Mouse (Mus musculus): ENCODE data around the gene Apoc1.

The Apoc1 gene

DNA sequence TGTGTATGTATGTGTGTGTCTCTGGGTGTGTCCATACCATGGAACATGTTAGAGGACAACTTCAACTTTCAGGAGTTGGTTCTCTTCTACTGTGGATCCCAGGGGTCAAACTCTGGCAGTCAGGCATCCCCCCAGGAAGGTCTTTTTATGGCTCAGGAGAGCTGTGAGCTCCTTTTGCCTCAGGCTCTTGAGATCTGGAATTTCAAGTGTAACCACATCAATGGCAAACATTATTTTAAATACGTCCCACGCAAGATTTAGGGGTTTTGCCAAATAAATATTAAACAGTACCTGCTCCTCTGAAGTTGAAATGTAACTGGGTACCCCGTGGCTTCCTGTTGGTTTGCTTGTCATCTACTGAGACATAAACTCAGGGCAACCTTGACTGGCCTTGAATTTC, 9.5 kb downstream of the Apoc1 start:
- DNase-seq, result no peak

DNA sequence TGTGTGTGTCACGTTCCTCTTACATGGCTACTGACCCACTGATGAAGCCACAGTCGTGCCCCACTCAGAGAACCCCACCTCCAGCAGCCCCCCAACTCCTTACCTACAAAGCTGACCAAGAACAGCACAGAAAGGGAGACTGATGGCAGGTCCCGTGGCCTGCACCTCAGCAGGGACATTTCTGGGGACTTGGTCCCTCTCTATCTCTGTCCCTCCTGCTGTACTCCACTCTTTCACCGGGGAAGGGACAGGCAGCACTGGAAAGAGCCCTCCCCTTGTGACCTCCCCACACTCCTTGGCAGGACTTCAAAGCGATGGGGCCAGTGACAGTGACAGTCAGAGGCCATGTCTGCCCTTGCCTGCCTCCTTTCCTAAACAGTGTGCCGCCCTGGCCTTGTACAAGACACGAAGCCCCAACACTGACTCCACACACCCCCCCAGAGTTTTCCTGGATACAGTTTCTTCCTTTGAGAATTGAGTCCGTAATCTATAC, 11.2 kb downstream of the Apoc1 start, which contains the start of the genes Gm44805 and Apoc4:
Gene Gm44805 (minus strand): TSS at position 222 of the 493 bp plus-strand sequence.
Gene Apoc4 (minus strand): TSS at position 278 of the 493 bp plus-strand sequence.
- no peak for DNase-seq

DNA sequence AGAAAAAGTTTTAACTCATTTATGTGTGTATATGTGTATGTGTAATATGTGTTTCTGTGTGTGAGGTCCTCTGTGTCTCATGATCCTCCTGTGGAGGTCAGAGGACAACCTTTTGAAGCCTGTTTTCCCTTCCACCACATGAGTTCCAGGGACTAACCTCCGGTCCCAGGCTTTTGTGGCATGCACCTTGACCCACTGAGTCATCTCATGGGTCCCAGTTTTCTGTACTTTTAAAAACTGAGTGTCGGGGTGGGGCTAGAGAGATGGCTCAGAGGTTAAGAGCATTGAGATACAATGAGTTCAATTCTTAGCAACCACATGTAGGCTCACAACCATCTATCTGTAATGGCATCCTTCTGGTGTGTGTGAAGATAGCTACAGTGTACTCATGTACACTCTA, 11.8 kb downstream of the Apoc1 start:
- no peak for DNase-seq

DNA sequence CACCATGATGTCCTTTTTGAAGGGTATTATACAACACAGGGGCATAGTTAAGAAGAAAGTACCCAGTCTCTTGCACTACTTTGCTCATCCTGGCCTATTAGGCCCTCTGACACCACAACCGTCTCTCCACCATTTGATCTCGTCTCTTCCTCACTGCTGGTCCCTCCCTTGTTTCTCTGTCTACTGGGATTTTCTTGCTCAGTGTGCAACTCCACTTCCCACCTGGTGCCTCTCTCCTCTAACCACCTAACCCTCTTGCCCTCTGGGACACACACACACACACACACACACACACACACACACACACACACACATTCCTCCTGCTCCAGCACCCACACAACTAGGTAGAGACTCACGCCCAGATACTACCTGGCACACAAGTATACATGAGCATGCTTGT, 13.6 kb downstream of the Apoc1 start:
- no peak for DNase-seq

DNA sequence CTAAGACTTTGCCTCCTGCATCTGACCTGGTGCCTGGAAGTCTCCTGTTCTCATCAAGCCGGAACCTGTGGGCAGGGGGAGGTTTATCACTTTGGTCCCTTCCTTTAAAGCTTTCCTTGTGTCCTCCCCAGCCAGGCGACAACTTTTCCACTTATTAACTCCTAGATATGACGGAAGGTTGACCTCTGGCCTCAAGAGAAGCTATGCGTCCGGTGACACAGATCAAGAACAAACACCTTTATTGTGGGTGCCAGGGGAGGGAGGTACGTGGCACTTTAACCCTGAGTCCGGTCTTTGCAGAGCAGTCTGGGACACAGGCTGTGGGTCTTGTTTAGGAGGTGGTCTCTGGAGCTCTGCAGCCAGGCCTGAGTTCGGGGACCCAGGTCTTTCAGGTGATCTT, 14.6 kb downstream of the Apoc1 start, which contains the start of gene Apoc2:
Gene Apoc2 (minus strand): TSS at position 70 of the 400 bp plus-strand sequence.
- DNase-seq, result no peak

DNA sequence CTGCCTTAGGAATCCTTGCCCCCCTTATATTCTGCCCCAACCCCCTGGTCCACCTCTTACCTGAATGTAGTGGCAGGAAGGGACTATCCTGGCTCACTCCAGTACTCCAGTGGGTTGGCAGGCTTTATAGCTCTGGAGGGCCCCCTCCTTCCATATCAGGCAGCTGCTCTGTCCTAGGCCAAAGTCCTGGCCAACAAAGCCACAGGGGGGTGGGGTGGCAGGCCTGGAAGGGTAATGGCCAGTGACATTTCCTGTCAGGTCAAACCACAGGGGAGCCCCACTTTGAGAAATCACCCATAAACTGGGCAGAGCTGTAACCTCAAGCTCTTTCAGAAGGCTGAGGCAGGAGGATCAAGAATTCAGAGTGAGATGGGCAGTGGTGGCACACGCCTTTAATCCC, 15.8 kb downstream of the Apoc1 start:
- no peak for DNase-seq

DNA sequence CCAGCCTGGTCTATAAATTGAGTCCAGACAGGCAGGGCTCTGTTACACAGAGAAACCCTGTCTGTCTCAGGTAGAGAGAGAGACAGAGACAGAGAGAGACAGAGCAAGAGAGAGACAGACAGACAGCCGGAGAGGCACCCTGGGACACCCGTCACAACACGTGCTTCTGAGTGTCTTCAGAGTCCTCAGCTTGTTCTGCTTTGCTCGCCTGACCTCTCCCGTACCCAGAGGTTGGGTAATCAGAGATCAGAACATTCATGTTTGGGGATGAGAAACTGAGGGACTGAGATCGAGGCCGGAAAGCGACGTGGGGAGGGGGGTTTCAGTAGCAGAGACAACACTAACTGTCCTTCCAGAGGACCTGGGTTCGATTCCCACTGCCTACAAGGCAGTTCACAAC, 16.6 kb downstream of the Apoc1 start:
- no peak for DNase-seq

DNA sequence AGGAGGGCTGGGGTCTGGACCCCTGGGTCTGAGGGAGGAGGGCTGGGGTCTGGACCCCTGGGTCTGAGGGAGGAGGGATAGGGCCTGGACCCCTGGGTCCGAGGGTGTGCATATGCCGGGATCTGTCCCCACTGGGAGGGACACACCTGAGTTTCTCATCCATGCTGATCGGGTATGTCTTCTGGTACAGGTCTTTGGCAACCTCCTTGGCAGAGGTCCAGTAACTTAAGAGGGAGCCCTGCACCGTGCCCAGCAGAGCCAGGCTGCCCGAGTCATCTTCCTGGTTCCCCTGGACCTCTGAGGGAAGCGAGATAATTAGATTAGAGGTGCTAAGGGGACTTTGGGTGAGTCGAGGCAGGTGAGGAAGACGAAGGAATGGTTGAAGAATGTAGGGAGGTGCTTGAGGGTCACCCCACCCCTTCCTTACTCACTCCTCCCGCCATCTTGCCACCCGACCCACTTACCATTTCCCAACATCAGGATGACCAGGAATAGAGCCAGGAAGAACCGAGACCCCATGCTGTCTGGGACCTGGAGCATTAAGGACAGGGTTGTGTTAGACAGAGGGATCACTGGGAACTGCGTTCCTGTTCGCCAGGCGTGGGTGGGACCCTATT, 19.3 kb downstream of the Apoc1 start:
- no peak for DNase-seq

DNA sequence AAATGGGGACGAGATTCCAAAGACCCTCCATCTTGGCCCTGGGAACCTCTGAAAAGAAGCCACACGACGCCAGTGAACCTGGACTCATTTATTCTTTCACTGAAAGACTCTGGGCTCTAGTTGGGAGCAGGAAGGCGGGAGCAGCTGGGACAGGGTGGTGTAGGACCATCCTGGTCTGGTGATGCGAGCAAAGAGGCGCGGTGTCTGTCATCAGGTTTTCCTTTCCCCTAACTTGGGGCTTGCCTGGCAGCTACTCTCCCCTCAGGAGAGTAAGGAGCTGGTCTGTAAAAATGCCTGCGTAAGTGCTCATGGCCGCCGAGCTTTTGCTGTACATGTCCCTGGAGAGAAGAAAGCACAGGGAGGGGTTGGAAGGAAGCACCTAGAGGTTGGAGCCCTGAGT, 20.9 kb downstream of the Apoc1 start:
- DNase-seq, result no peak

DNA sequence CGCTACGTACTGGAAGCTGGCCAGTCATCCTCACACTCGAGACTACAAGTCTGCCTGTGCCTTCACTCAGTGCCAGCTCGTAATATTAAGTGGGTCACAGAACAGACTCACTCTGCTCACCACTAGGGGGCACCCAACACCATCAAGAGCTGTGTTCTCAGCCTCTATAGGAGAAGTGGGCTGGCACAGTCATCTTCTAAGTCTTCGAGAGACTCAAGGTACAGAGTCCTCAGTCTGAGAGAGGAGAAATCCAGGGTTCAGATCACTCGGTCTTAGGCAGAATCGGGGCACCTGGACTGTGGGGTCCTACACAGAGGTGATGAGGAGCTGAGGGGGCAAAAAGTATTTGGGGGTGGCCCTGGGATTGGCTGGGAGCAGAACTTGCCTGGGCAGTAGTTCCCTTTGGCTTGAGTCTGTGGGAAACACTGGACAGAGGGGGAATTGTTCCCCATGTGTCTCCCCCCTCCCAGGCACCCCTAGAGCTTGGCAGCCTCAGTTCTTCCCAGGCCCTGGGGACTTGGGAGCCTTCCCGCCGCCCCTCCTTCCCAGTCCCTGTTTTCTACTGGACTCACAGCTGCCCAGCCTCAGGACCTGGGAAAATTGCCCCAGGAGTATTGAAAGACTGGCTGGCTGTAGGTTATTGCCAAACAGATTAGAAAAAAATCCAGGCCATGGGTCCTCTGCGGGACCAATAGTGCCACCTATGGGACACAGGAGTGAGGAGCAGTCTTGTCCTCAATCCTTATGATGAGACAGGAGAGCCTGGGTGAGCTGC, 23.3 kb downstream of the Apoc1 start:
- peak; percentile 94 for DNase-seq

DNA sequence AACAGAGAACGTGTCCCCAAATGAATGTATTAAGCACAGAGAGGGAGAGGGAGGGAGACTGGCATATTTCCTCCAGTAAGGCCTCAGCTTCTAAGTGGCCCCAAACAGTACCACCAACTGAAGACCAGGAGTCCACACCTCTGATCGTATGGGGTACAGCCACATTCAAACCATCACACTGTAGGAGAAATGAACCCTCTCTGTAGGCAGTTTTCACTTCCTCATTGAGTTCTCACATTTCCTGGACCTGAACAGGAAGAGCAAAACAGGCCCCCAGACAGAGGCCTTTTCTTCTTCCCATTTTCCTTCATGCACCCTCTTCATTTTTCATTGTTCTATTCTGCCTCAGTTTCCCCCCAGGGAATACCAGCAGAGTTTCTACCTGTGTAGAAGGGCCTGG, 25.0 kb downstream of the Apoc1 start:
- DNase-seq, result no peak

DNA sequence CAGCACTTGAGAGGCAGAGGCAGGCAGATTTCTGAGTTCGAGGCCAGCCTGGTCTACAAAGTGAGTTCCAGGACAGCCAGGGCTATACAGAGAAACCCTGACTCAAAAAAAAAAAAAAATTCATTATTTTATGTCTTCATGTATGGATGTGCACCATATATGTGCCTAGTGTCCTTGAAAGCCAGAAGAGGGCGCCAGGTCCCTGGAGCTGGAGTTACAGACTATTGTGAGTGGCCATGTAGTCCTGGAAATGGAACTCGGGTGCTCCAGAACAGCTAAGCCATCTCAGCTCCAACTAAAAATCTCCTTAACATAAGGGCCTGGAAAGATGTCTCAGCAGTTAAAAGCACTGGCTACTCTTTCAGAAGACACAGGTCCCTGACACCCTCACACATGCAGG, 25.7 kb downstream of the Apoc1 start:
- DNase-seq, result peak; percentile 23

DNA sequence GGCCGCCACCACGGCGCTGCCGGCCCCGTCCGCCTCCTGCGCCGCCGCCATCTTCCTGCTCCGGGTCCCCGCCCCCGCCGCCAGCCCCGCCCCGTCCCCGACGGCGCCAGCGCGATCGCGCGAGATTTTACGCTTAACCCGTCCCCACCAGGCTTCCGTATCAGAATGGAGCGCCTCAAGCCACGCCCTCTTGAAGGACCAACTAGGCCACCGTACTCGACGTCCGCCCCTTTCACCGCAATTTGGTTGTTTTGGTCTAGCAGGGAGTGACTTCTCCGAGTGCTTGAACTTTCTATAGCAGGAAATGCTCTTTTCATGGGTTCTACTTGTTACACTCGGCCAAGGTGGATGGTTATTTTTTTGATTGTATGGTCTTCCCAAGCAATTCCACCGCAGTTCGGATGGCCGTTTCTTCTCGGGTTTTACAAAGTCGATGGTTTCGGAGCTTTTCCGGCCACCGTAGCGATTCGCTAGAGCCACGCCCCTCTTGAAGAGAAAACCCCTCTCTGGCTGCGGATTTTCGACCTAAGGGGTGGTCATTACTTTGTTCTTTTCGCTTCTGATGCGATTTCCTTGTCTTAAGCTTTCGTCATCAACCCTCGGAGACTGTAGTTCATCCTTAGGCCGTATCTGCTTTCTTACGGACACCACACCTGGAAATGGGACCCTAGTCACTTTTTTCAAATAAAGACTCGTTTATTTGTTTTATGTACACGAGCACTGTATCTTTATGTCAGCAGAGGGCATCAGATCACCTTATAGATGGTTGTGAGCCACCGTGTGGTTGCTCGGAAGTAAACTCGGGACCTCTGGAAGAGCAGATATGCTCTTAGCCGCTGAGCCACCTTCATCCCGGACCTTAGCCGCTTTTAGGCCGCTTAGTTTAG, 27.3 kb downstream of the Apoc1 start, which contains the start of gene Clptm1:
Gene Clptm1 (minus strand): TSS at position 79 of the 887 bp plus-strand sequence.
- peak; percentile 97 for DNase-seq

DNA sequence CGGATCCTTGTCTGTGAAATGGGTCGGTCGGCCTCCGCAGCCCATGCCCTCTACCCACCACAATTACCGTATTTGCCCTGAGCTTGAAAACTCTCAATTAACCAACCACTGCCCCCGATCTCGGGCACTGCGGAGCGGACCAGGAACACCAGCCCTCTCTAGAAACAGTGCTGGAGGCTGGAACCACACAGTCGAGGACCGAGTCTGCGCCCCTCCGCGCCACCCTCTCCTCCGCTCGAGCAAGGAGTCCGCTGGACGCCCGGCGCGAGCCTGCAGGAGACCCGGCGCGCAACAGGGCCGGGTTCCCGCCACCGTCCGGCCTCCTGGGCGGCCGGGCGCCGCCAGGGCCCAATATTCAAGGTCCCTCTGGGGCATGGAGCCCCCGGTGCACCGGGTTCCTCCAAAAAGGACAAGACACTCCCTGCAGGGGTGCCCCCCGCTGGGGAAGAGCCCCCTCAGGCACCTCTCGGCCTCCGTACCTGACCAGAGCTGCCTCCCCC, 28.0 kb downstream of the Apoc1 start:
- no peak for DNase-seq

DNA sequence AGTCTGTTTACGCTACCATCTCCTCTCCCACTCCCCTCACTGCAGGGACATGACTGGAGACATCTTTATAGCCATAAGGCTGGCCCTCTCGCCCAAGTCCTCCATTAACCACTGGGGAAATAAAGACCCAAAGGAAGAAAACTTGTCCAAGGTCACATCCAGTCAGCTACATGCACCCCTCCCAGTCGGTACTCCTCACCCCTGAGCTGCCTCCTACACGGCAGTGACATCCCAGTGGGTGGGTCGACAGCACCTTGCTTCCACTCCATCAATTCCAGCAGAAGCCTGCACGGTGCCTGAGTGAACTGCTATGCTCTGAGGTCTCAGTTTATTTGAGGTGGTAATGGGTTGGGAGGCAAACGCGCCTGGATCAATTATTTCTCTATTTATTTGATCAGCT, 28.5 kb downstream of the Apoc1 start:
- peak; percentile 30 for DNase-seq

DNA sequence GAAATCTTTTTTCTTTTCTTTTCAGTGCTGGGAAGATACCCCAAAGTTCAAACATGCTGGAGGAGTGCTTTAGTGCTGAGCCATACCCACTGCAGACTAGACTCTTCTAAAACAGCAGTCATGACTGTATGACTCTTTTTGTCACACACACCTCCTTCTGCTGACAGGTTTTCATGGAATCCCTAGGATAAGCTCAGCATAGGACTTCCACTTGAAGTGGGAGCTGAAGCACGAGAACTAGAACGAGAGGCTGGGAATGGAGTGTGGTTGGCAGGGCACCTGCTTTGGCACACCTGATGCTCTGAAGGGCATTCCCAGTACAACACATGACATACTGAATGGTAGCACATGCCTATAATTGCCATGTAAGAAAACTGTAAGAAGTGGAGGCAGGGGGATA, 39.8 kb downstream of the Apoc1 start:
- no peak for DNase-seq

DNA sequence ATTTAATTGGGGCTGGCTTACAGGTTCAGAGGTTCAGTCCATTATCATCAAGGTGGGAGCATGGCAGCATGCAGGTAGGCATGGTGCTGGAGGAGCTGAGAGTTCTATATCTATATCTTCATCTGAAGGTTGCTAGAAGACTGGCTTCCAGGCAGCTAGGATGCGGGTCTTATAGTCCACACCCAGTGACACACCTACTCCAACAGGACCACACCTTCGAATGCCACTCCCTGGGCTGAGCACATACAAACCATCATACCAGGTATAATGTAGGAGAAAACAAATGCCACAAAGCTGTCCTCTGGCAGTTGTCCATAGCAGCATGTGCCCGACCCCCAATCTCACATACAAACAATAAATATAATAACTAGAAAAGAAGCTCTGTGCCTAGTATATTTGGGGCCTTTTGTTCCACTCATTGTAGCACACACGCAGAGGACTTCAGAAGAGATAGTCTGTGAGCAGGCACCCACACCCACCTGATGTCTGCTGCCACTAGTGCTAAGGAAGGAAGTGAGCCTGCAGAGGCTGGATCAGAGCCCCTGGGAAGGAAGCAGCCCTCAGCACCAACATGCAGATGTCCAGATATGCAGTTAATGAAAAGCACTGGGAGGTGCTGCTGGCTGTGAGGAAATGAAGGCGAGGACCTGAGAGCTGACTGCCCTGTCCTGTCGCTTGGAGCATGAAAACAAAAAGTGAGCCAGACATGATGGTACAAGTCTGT, 41.2 kb downstream of the Apoc1 start:
- no peak for DNase-seq

DNA sequence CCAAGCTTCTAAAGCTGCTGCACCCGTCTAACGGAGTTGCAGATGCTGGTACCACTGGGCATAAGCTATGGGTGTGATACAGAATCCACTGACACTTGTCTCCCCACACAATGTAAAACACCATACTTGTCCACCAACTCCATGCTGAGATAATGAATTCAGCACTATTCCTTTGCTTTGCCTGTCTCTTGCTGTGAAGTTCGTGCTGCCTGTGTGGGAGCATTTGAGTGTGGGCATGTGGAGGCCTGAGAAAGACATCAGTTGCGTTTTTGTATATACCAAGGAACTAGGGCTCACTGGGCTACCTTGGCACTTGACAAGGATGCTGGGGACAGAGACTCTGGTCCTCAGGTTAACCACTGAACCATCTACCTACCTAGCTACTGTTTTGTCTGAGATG, 51.2 kb downstream of the Apoc1 start:
- no peak for DNase-seq

All from thymus, postnatal 4 days (tissue).